Mouse (Mus musculus): ENCODE results near the gene Gm13290.
"Not testable (repeated sequence)": the region's sequence is repeated elsewhere in the genome, so short reads cannot be mapped to it uniquely, and the experiment has no call there.

Gene Gm13290

GRCm38 (mm10) chr4:88781831-88782230, 8.2 kb downstream of the Gm13290 start, which contains the start of gene Ifnz:
Gene Ifnz, plus strand, starts transcription at chr4:88782131.
- not testable (repeated sequence) for DNase-seq (ENCODE audit: extremely low read depth, low read depth)

- DNase-seq (ENCODE audit: extremely low read depth, low read depth), result not testable (repeated sequence)
Observed at GRCm38 (mm10) chr4:88782335-88782734, 8.7 kb downstream of the Gm13290 start.

DNA sequence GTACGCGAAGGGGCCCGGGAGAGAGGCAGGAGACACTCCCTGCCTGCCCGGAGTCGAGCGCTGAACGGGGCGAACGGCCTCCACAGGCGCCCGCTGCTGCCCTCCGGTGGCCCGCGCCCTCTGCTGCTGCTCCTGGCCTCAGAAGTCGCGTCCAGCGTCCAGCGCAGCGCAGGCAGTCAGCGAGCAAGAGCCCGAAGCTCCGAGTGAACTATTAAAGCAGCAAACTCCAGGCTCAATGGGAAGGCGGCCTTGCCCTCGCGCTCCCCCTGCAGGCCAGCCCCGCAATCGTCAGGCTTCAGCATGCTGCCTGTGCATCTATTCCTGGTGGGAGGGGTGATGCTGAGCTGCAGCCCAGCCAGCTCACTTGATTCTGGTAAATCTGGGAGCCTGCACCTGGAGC, 11.8 kb downstream of the Gm13290 start, which contains the start of gene Gm13276:
Gm13276 (plus strand) TSS at position 301 of the 400 bp plus-strand sequence.
- not testable (repeated sequence) for DNase-seq (ENCODE audit: extremely low read depth, low read depth)

DNA sequence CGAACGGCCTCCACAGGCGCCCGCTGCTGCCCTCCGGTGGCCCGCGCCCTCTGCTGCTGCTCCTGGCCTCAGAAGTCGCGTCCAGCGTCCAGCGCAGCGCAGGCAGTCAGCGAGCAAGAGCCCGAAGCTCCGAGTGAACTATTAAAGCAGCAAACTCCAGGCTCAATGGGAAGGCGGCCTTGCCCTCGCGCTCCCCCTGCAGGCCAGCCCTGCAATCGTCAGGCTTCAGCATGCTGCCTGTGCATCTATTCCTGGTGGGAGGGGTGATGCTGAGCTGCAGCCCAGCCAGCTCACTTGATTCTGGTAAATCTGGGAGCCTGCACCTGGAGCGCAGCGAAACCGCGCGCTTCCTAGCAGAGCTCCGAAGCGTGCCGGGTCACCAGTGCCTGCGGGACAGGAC, 14.8 kb downstream of the Gm13290 start, which contains the start of gene Gm13277:
Gm13277 (plus strand) TSS at position 231 of the 400 bp plus-strand sequence.
- DNase-seq (ENCODE audit: extremely low read depth, low read depth), result not testable (repeated sequence)

DNA sequence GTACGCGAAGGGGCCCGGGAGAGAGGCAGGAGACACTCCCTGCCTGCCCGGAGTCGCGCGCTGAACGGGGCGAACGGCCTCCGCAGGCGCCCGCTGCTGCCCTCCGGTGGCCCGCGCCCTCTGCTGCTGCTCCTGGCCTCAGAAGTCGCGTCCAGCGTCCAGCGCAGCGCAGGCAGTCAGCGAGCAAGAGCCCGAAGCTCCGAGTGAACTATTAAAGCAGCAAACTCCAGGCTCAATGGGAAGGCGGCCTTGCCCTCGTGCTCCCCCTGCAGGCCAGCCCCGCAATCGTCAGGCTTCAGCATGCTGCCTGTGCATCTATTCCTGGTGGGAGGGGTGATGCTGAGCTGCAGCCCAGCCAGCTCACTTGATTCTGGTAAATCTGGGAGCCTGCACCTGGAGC, 17.6 kb downstream of the Gm13290 start, which contains the start of gene Gm13278:
Gm13278 (plus strand) TSS at position 301 of the 400 bp plus-strand sequence.
- not testable (repeated sequence) for DNase-seq (ENCODE audit: extremely low read depth, low read depth)

DNA sequence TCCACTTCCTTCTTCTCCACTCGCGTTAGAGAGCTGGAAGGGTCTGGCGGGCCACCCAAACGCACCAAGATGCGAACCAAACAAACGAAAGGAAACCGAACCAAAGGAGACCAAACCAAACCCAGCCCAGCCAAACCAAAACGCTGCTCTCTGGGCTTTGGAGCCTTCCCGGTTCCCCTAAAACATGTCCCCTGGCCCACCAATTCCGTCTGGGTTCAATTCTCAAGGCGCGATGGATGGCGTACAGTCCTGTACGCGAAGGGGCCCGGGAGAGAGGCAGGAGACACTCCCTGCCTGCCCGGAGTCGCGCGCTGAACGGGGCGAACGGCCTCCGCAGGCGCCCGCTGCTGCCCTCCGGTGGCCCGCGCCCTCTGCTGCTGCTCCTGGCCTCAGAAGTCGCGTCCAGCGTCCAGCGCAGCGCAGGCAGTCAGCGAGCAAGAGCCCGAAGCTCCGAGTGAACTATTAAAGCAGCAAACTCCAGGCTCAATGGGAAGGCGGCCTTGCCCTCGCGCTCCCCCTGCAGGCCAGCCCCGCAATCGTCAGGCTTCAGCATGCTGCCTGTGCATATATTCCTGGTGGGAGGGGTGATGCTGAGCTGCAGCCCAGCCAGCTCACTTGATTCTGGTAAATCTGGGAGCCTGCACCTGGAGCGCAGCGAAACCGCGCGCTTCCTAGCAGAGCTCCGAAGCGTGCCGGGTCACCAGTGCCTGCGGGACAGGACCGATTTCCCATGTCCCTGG, 20.5 kb downstream of the Gm13290 start, which contains the start of gene Gm13275:
Gm13275 (plus strand) TSS at position 552 of the 740 bp plus-strand sequence.
- not testable (repeated sequence) for DNase-seq (ENCODE audit: extremely low read depth, low read depth)

GRCm38 (mm10) chr4:88797097-88797496, 23.5 kb downstream of the Gm13290 start, which contains the start of gene Gm13279:
Gene Gm13279, plus strand, starts transcription at chr4:88797397.
- DNase-seq (ENCODE audit: extremely low read depth, low read depth), result not testable (repeated sequence)

DNA sequence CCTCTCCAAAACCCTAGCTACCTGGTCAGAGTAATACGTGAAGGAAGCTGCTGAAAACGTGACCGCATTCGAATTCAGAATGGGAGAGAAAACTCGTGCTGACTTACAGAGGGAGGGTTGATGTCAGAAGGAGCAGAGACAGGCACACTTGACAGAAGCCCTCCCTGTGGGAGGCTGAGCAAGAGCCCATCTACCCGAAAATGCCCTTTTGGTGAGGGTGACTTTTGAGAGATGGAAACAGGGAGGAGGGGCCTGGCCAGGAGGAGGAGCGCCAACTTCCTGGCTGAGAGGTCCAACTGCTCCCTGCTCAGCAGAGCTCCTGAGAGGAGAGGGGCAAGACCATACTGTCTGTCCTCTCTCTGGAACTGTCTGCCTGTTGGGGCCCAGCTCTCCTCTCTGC, 25.7 kb downstream of the Gm13290 start, which contains the start of gene Gm13285:
Gm13285 (plus strand) TSS at position 301 of the 400 bp plus-strand sequence.
- DNase-seq (ENCODE audit: extremely low read depth, low read depth), result not testable (repeated sequence)

GRCm38 (mm10) chr4:88802954-88803353, 29.3 kb downstream of the Gm13290 start, which contains the start of gene Gm13287:
Gene Gm13287, plus strand, starts transcription at chr4:88803254.
- not testable (repeated sequence) for DNase-seq (ENCODE audit: extremely low read depth, low read depth)

GRCm38 (mm10) chr4:88805231-88805630, 31.6 kb downstream of the Gm13290 start, which contains the start of gene Gm13288:
Gene Gm13288, plus strand, starts transcription at chr4:88805531.
- DNase-seq (ENCODE audit: extremely low read depth, low read depth), result not testable (repeated sequence)

GRCm38 (mm10) chr4:88805761-88806160, 32.1 kb downstream of the Gm13290 start:
- not testable (repeated sequence) for DNase-seq (ENCODE audit: extremely low read depth, low read depth)

DNA sequence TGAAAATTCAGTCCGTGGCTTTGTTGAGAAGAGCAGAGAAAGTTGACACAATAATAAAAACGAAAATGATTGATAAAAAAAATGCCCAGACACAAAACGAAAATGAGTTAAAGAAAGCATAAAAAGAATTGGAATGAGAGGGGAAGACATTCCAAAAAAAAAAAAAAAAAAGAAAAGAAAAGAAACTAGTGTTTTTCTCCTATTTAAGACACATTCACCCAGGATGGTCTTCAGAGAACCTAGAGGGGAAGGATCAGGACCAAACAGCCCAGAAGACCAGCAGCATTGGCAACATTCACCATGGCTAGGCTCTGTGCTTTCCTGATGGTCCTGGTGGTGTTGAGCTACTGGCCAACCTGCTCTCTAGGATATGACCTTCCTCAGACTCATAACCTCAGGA, 42.3 kb downstream of the Gm13290 start, which contains the start of gene Ifna7:
Ifna7 (plus strand) TSS at position 301 of the 400 bp plus-strand sequence.
- DNase-seq (ENCODE audit: extremely low read depth, low read depth), result no peak

DNA sequence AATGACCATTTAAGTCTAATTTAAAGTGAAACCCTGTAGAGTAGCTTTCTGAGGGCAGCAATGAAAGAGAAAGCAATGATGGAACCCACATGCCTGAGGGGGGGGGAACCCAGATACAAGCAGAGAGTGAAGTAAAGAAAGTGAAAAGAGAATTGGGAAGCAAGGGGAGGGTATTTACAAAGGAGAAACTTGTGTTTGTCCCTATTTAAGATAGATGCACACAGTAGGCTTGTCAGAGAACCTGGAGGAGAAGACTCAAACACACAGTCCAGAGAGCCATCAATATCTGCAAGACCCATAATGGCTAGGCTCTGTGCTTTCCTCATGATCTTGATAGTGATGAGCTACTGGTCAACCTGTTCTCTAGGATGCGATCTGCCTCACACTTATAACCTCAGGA, 46.0 kb downstream of the Gm13290 start, which contains the start of gene Ifna11:
Ifna11 (plus strand) TSS at position 301 of the 400 bp plus-strand sequence.
- DNase-seq (ENCODE audit: extremely low read depth, low read depth), result no peak

GRCm38 (mm10) chr4:88822995-88823394, 49.4 kb downstream of the Gm13290 start:
- no peak for DNase-seq (ENCODE audit: extremely low read depth, low read depth)
